Mouse (Mus musculus): Measurements from ENCODE around the gene Snrpn. TPM values are rescaled to one million over a fixed set of nuclear protein-coding genes. Genes with fewer than 3 reads are reported as not detected.

The Snrpn gene
- total RNA-seq, 2 experiments from 2014 or later: not detected

Other genes with a start within 250 kb of the Snrpn start
- gene Snurf, start 135.2 kb downstream of the Snrpn start, total RNA-seq (2015): not detected in 2 replicates
- not detected in 2 replicates for gene Snurf, start 135.2 kb downstream of the Snrpn start, total RNA-seq (2017)
- not detected in 2 replicates for gene Gm38393, start 135.2 kb downstream of the Snrpn start, total RNA-seq (2015)
- not detected in 2 replicates for gene Gm38393, start 135.2 kb downstream of the Snrpn start, total RNA-seq (2017)